1 mouse cellular context compared by ENCODE assay signal in genomic region chr2:181276766-181277165, GRCm38 (mm10).
TF ChIP-seq lines count a peak whose summit lies in the region.

No protein-coding gene starts in this region.

TF ChIP-seq in MEL, 35 proteins besides CTCF, POLR2A, EP300 and RAD21:
- TF ChIP-seq CHD2 (IDR thresholded peaks at IDR 0.05; ENCODE audit: low read length) = no peak
